Mouse (Mus musculus) intestine, embryonic 16.5 days (tissue): Measurements from ENCODE around the gene 6430531B16Rik. TPM values are rescaled to one million over a fixed set of nuclear protein-coding genes. Genes with fewer than 3 reads are reported as not detected.

ENCODE experiments used
- ATAC-seq: fragments of 200-750 bp; cut with Nextera tagmentation; 2 replicates; pipeline ENCODE4 v1.8.0; 2017; ENCODE audit warnings: moderate TSS enrichment, moderate library complexity
- H3K27ac ChIP-seq: fragments of 300-500 bp; sonication (generic); 2 replicates; pipeline ENCODE4 v1.5.1; 2014; ENCODE audit warnings: mild to moderate bottlenecking, low read length
- H3K27me3 ChIP-seq: fragments of 300-500 bp; sonication (generic); replicated peaks from 2 replicates; pipeline ENCODE4 v1.6.1; 2014; ENCODE audit warnings: low read length, control low read depth, mixed read lengths; ENCODE audit not compliant: control insufficient read depth, insufficient read depth
- H3K36me3 ChIP-seq: fragments of 300-500 bp; sonication (generic); 2 replicates; pipeline ENCODE4 v1.6.1; 2014; ENCODE audit warnings: low read length, control low read depth; ENCODE audit not compliant: control insufficient read depth, insufficient read depth
- H3K4me1 ChIP-seq: fragments of 300-500 bp; sonication (generic); 2 replicates; pipeline ENCODE4 v1.6.1; 2014; ENCODE audit warnings: low read length, control low read depth, mixed read lengths; ENCODE audit not compliant: control insufficient read depth, insufficient read depth
- H3K4me2 ChIP-seq: fragments of 300-500 bp; sonication (generic); 2 replicates; pipeline ENCODE4 v1.6.1; 2014; ENCODE audit warnings: low read depth, low read length, control low read depth
- H3K4me3 ChIP-seq: fragments of 300-500 bp; sonication (generic); 2 replicates; pipeline ENCODE4 v1.5.1; 2014; ENCODE audit warnings: mild to moderate bottlenecking, low read length
- H3K9ac ChIP-seq: fragments of 300-500 bp; sonication (generic); 2 replicates; pipeline ENCODE4 v1.6.1; 2014; ENCODE audit warnings: low read depth, low read length
- H3K9me3 ChIP-seq: fragments of 300-500 bp; sonication (generic); 2 replicates; pipeline ENCODE4 v1.6.1; 2016; ENCODE audit warnings: low read length, control low read depth; ENCODE audit not compliant: control insufficient read depth
- WGBS: fragments of 180-500 bp; shearing (Covaris S2); extraction: QIAGEN DNeasy Blood & Tissue Kit; methylation state at CpG from one replicate; pipeline ENCODE4 v1.1.7; 2014; 5-methylcytosine and 5-hydroxymethylcytosine counted together
- polyA plus RNA-seq: library from polyadenylated mRNA; unstranded; fragments of >200 nt; fragmentation: Nextera tagmentation; extraction: Ambion mirVana; gene quantifications from 2 replicates; pipeline ENCODE4 v1.2.1, GENCODE M21; 2015

6430531B16Rik gene
- polyA plus RNA-seq, 1 experiment from 2014 or later: not detected

- H3K4me3 ChIP-seq: no peak overlapping the region
- 0 out of 2 replicates have a peak, but pooled peaks cover 3% of the 10 kb centered on the region for H3K27me3 ChIP-seq
- no peak overlapping the region for H3K4me2 ChIP-seq
- no peak overlapping the region for H3K9ac ChIP-seq
- H3K4me1 ChIP-seq: peaks cover 7% of the 10 kb centered on the region; the same call in 1 of the 2 replicates
- WGBS: 85% methylated on average over 10 of the region's 10 CpGs
- H3K9me3 ChIP-seq: no peaks in the 10 kb centered on the region
- ATAC-seq: no peak
- H3K36me3 ChIP-seq: no peaks in the 10 kb centered on the region
- H3K27ac ChIP-seq: no peak overlapping the region
These were observed 17.4 kb downstream of the 6430531B16Rik start for GRCm38 (mm10) chr7:139961141-139961540.

GRCm38 (mm10) chr7:139957958-139958357, 20.6 kb downstream of the 6430531B16Rik start:
- ATAC-seq: no peak
- peaks cover 7% of the 10 kb centered on the region; the same call in 1 of the 2 replicates for H3K4me1 ChIP-seq
- 0 out of 2 replicates have a peak, but pooled peaks cover 3% of the 10 kb centered on the region for H3K27me3 ChIP-seq
- no peak overlapping the region for H3K4me3 ChIP-seq
- H3K4me2 ChIP-seq: no peak overlapping the region
- 26% methylated on average over 11 of the region's 11 CpGs for WGBS
- H3K9ac ChIP-seq: 0 out of 2 replicates have a peak overlapping the region, but pooled peaks have one; percentile 11
- H3K9me3 ChIP-seq: no peaks in the 10 kb centered on the region
- no peaks in the 10 kb centered on the region for H3K36me3 ChIP-seq
- H3K27ac ChIP-seq: no peak overlapping the region

GRCm38 (mm10) chr7:139957437-139957836, 21.1 kb downstream of the 6430531B16Rik start:
- Histone ChIP-seq H3K36me3 (no peaks in the 10 kb centered on the region), H3K4me3 (no peak overlapping the region), H3K9ac (0 out of 2 replicates have a peak overlapping the region, but pooled peaks have one; percentile 11), H3K9me3 (no peaks in the 10 kb centered on the region), H3K4me1 (peaks cover 7% of the 10 kb centered on the region; the same call in 1 of the 2 replicates), H3K4me2 (no peak overlapping the region), H3K27me3 (0 out of 2 replicates have a peak, but pooled peaks cover 3% of the 10 kb centered on the region), H3K27ac (no peak overlapping the region)
- WGBS: 48% methylated on average over 11 of the region's 11 CpGs
- ATAC-seq: no peak

- Histone ChIP-seq H3K36me3 (no peaks in the 10 kb centered on the region), H3K27me3 (0 out of 2 replicates have a peak, but pooled peaks cover 3% of the 10 kb centered on the region), H3K4me1 (peaks cover 7% of the 10 kb centered on the region; the same call in 1 of the 2 replicates), H3K4me3 (no peak overlapping the region), H3K9me3 (no peaks in the 10 kb centered on the region), H3K27ac (no peak overlapping the region), H3K9ac (no peak overlapping the region), H3K4me2 (no peak overlapping the region)
- ATAC-seq: no peak
- 76% methylated on average over 3 of the region's 3 CpGs for WGBS
These were observed 21.9 kb downstream of the 6430531B16Rik start for GRCm38 (mm10) chr7:139956658-139957057.

- 82% methylated on average over 4 of the region's 4 CpGs for WGBS
- H3K4me3 ChIP-seq: no peak overlapping the region
- H3K9me3 ChIP-seq: no peaks in the 10 kb centered on the region
- H3K9ac ChIP-seq: no peak overlapping the region
- H3K36me3 ChIP-seq: no peaks in the 10 kb centered on the region
- no peak for ATAC-seq
- H3K27me3 ChIP-seq: 0 out of 2 replicates have a peak, but pooled peaks cover 3% of the 10 kb centered on the region
- H3K27ac ChIP-seq: no peak overlapping the region
- peaks cover 7% of the 10 kb centered on the region; the same call in 1 of the 2 replicates for H3K4me1 ChIP-seq
- H3K4me2 ChIP-seq: no peak overlapping the region
These were observed 23.1 kb downstream of the 6430531B16Rik start for GRCm38 (mm10) chr7:139955505-139955904.

GRCm38 (mm10) chr7:139951991-139952633, 26.4 kb downstream of the 6430531B16Rik start:
- peaks cover 3% of the 10 kb centered on the region; the same call in 1 of the 2 replicates for H3K27me3 ChIP-seq
- no peaks in the 10 kb centered on the region for H3K9me3 ChIP-seq
- H3K4me3 ChIP-seq: no peak overlapping the region
- no peaks in the 10 kb centered on the region for H3K36me3 ChIP-seq
- H3K9ac ChIP-seq: no peak overlapping the region
- 73% methylated on average over 6 of the region's 6 CpGs for WGBS
- H3K27ac ChIP-seq: no peak overlapping the region
- H3K4me2 ChIP-seq: no peak overlapping the region
- no peak for ATAC-seq
- H3K4me1 ChIP-seq: no peaks in the 10 kb centered on the region

GRCm38 (mm10) chr7:139951079-139951478, 27.5 kb downstream of the 6430531B16Rik start:
- Histone ChIP-seq H3K4me2 (peak overlapping the region; percentile 94), H3K9me3 (no peaks in the 10 kb centered on the region), H3K4me1 (no peaks in the 10 kb centered on the region), H3K4me3 (peak overlapping the region; percentile 69), H3K27ac (peak overlapping the region; percentile 70; the same call in 1 of the 2 replicates), H3K9ac (peak overlapping the region; percentile 72), H3K36me3 (no peaks in the 10 kb centered on the region), H3K27me3 (peaks cover 9% of the 10 kb centered on the region)
- 3% methylated on average over 15 of the region's 16 CpGs for WGBS
- ATAC-seq: peak; percentile 47

GRCm38 (mm10) chr7:139950283-139950971, 28.1 kb downstream of the 6430531B16Rik start:
- WGBS: under 1% methylated on average over 33 of the region's 33 CpGs

GRCm38 (mm10) chr7:139949893-139950282, 28.7 kb downstream of the 6430531B16Rik start:
- peak overlapping the region; percentile 69 for H3K4me3 ChIP-seq
- H3K36me3 ChIP-seq: no peaks in the 10 kb centered on the region
- H3K9me3 ChIP-seq: no peaks in the 10 kb centered on the region
- H3K9ac ChIP-seq: peak overlapping the region; percentile 72
- peaks cover 21% of the 10 kb centered on the region for H3K27me3 ChIP-seq
- ATAC-seq: peak; percentile 86
- H3K4me1 ChIP-seq: no peaks in the 10 kb centered on the region
- peak overlapping the region; percentile 94 for H3K4me2 ChIP-seq
- H3K27ac ChIP-seq: peak overlapping the region; percentile 23; the same call in 1 of the 2 replicates
- under 1% methylated on average over 15 of the region's 15 CpGs for WGBS

More at GRCm38 (mm10) chr7:139950283-139950971, 28.1 kb downstream of the 6430531B16Rik start:
- peak overlapping the region; percentile 94 for H3K4me2 ChIP-seq
- peak overlapping the region; percentile 69 for H3K4me3 ChIP-seq
- H3K36me3 ChIP-seq: no peaks in the 10 kb centered on the region
- peak; percentile 86 for ATAC-seq
- peaks cover 16% of the 10 kb centered on the region for H3K27me3 ChIP-seq
- peak overlapping the region; percentile 70 for H3K27ac ChIP-seq
- H3K9me3 ChIP-seq: no peaks in the 10 kb centered on the region
- no peaks in the 10 kb centered on the region for H3K4me1 ChIP-seq
- peak overlapping the region; percentile 72 for H3K9ac ChIP-seq
